Mouse (Mus musculus) olfactory bulb, adult 2 months (tissue): Measurements from ENCODE around the gene Lor. TPM values are rescaled to one million over a fixed set of nuclear protein-coding genes. Genes with fewer than 3 reads are reported as not detected.

Experiments used
- H3K27ac ChIP-seq: fragments of 200-500 bp; 2 replicates; pipeline ENCODE4 v1.5.1; 2012; ENCODE audit warnings: low read depth, low read length; ENCODE audit not compliant: insufficient read depth
- H3K4me1 ChIP-seq: fragments of 200-500 bp; 2 replicates; pipeline ENCODE4 v1.6.1; 2012; ENCODE audit warnings: low read length; ENCODE audit not compliant: control insufficient read depth, insufficient read depth
- H3K4me3 ChIP-seq: fragments of 200-500 bp; 2 replicates; pipeline ENCODE4 v1.5.1; 2012; ENCODE audit warnings: mild to moderate bottlenecking, low read depth, low read length, moderate library complexity; ENCODE audit not compliant: insufficient read depth
- CTCF ChIP-seq: fragments of 200-500 bp; IDR thresholded peaks from 2 replicates; pipeline ENCODE4 v1.5.1; 2012; ENCODE audit warnings: low read depth, mild to moderate bottlenecking, low read length, moderate library complexity; ENCODE audit not compliant: insufficient read depth
- POLR2A ChIP-seq: fragments of 200-500 bp; IDR thresholded peaks from 2 replicates; pipeline ENCODE4 v1.6.1; 2012; ENCODE audit warnings: mild to moderate bottlenecking, low read depth, low read length, moderate library complexity; ENCODE audit not compliant: insufficient read depth
- WGBS: fragments of 180-500 bp; shearing (Covaris S2); methylation state at CpG from one replicate; pipeline ENCODE4 v1.1.7; 2018; 5-methylcytosine and 5-hydroxymethylcytosine counted together
- polyA plus RNA-seq: library from polyadenylated mRNA; stranded (reverse); fragments of >200 nt; gene quantifications from 2 replicates; pipeline ENCODE4 v1.2.4, GENCODE M21; 2012; ENCODE audit warnings: low replicate concordance; ENCODE audit not compliant: missing spikeins, insufficient read depth, insufficient read length

Gene Lor
- polyA plus RNA-seq, 1 experiment = not detected

DNA sequence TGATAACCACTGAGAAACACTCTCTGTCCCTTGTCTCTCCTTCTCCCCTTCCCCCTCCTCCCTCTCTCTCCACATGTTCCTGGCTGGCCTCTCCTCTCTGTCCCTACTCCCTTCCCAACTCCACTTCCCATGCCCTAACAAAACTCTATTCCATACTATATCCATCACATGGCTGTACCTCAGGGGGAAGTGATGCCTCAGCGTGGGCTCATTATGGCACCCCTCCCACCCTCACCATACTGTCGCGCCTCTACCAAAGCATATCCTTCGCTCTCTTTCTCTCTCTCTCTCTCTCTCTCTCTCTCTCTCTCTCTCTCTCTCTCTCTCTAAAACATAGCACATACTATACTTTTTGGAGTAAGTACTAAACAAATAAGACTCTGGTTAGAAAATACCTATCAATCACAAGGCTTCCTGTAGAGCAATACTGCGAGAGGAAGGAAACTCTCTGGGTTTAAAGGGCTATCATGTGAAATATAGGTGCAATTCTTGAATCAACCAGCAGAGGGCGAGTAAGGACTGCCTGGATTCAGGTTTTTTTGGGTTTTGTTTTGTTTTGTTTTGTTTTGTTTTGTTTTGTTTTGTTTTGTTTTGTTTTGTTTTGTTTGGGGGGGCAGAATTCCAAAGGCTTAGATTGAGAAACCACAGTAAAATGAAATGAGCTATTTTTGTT lies 32.4 kb downstream of the Lor start:
- 52% methylated on average over 6 of the region's 6 CpGs for WGBS
- TF ChIP-seq POLR2A = no peak
- no peak for TF ChIP-seq CTCF

DNA sequence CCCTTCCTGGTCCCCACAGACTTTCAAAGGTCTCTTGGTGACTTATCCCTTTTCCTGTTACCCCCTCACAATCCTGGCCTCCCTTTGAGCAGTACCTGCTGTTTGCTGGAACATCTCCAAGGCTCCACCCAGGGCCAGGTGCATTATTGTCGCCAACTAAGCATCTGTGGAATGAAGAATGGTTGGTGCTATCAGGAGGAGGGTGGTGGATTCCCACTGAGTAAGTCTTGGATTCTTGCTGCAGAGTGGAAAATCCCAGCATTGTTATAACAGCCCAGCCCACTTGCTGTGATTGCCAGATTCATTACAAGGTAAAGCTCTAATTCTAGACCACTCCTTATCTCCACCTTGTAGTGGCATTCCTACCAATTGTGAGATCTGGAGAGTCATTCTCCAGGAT lies 49.0 kb downstream of the Lor start:
- TF ChIP-seq CTCF = no peak
- no peak for TF ChIP-seq POLR2A
- WGBS = 50% methylated on average over 1 of the region's 1 CpGs

More for the DNA sequence above, 32.4 kb downstream of the Lor start:
- Histone ChIP-seq H3K4me3 (no peak overlapping the region), H3K27ac (no peak overlapping the region), H3K4me1 (no peaks in the 10 kb centered on the region)

DNA sequence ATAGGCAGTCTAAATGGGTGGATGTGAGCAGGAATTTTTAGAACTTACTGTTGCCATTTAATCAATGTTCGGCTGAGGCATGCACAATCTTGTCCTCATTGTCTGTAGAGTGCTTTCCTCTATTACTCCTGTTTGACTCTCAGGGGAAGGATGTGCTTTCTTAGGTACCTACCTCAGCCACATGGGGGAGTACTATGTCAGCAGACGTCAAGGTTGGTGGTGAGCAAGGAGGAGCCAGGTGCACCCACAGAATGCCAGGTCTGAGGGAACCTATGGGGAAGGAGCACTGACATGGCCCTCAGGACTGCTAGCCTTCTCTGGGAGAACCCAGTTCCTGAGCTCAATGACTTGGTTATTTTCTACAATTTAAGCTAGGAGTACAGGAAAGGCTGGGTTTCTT lies 49.7 kb downstream of the Lor start:
- WGBS = 53% methylated on average over 2 of the region's 2 CpGs
- no peak overlapping the region for H3K27ac ChIP-seq
- TF ChIP-seq CTCF = no peak
- TF ChIP-seq POLR2A = no peak
- no peaks in the 10 kb centered on the region for H3K4me1 ChIP-seq
- no peak overlapping the region for H3K4me3 ChIP-seq

More for the DNA sequence above, 49.0 kb downstream of the Lor start:
- Histone ChIP-seq H3K27ac (no peak overlapping the region), H3K4me3 (no peak overlapping the region), H3K4me1 (no peaks in the 10 kb centered on the region)

Other genes starting within 250 kb of the Lor start
- gene Pglyrp3, start 68.6 kb downstream of the Lor start, polyA plus RNA-seq = not detected in 2 replicates
- gene Prr9, start 40.8 kb upstream of the Lor start, polyA plus RNA-seq = not detected in 2 replicates
- gene Lelp1, start 59.6 kb upstream of the Lor start, polyA plus RNA-seq = not detected in 2 replicates
- not detected in 2 replicates for gene Sprr2a1, start 132.7 kb upstream of the Lor start, polyA plus RNA-seq
- not detected in 2 replicates for gene Sprr2a2, start 132.8 kb upstream of the Lor start, polyA plus RNA-seq
- gene Sprr2a3, start 202.3 kb upstream of the Lor start, polyA plus RNA-seq = not detected in 2 replicates
- gene Sprr2b, start 233.5 kb upstream of the Lor start, polyA plus RNA-seq = not detected in 2 replicates